In the genomic region with DNA sequence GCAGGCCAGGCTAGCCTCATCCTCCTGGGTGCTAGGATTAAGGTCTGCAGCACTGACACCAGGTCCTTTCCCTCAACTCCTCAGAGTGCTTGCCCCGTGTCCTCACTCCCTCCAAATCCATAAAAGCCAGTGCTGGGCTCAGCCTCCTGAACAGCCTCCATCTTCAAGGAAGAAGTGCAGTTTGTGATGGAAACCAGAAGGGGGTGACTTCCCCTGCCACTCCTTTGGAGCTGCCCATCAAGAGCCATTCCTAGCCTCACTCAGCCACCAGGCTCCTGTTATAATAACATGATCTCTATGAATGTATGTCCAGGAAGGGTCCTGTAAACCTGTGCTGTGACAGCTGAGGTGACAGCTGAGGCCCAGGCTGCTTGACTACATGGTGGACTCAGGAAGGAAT, we compare ENCODE assay signal across 11 mouse cellular contexts. TPM values are rescaled to one million over a fixed set of nuclear protein-coding genes. Genes with fewer than 3 reads are reported as not detected.
"Had no signal": no experiment of that assay in that cellular context is flagged by ENCODE, and none has a peak within 500 bp of the region (broad histone marks: within the 10 kb centered on the region; RNA-seq: fewer than 3 reads in every experiment).

No protein-coding gene starts in this region.

- ATAC-seq: midbrain, embryonic 13.5 days had no signal

- H3K9me3 ChIP-seq: limb, embryonic 12.5 days; liver, embryonic 15.5 days; midbrain, embryonic 13.5 days had no signal

- DNase-seq: kidney, adult 11 months; kidney, postnatal 36 days; lung, embryonic 14.5 days; lung, postnatal 14 days; right cerebral cortex, postnatal 14 days had no signal

- H3K4me3 ChIP-seq: limb, embryonic 12.5 days; liver, embryonic 15.5 days; midbrain, embryonic 13.5 days had no signal

- H3K27me3 ChIP-seq: limb, embryonic 12.5 days; liver, embryonic 15.5 days; midbrain, embryonic 13.5 days had no signal

- H3K27ac ChIP-seq: limb, embryonic 12.5 days; liver, embryonic 15.5 days; midbrain, embryonic 13.5 days had no signal

- H3K9ac ChIP-seq: limb, embryonic 12.5 days; liver, embryonic 15.5 days; lung, embryonic 14.5 days; midbrain, embryonic 13.5 days had no signal

- H3K4me2 ChIP-seq: limb, embryonic 12.5 days; liver, embryonic 15.5 days; lung, embryonic 14.5 days; midbrain, embryonic 13.5 days had no signal

- H3K36me3 ChIP-seq: limb, embryonic 12.5 days; liver, embryonic 15.5 days; midbrain, embryonic 13.5 days had no signal

RNA-seq across cellular contexts. Expression of a gene that starts 3.7 kb away (rescaled TPM):
- polyA plus RNA-seq: limb, embryonic 12.5 days; lung, embryonic 14.5 days; small intestine, adult 2 months had no signal

RNA-seq across cellular contexts. Expression of a gene that starts 30.5 kb away (rescaled TPM):
- polyA plus RNA-seq: limb, embryonic 12.5 days; lung, embryonic 14.5 days; neural tube, embryonic 14.5 days; small intestine, adult 2 months; stomach, embryonic 16.5 days had no signal
